Comparison of ENCODE assay signal across 24 mouse cellular contexts in genomic region chr9:96243915-96244314, GRCm38 (mm10). TPM values are rescaled to one million over a fixed set of nuclear protein-coding genes. Genes with fewer than 3 reads are reported as not detected.
DNase-seq lines count a peak whose midpoint lies in the region; ATAC-seq and TF ChIP-seq lines count a peak whose summit lies in the region.
"Had no signal": no experiment of that assay in that cellular context is flagged by ENCODE, and none has a peak within 500 bp of the region (broad histone marks: within the 10 kb centered on the region; RNA-seq: fewer than 3 reads in every experiment).

No protein-coding gene starts in this region.

- dilution Hi-C loops in CH12.LX (cut with MboI; ENCODE audit: extremely low pct_ligation_motif_present, extremely low pct_unique_long_range_greater_than_20kb, low sequenced_read_pairs): no loop called here

- 73% methylated on average over 6 of the region's 6 CpGs for WGBS in kidney, embryonic 15.5 days
- 63% methylated on average over 6 of the region's 6 CpGs for WGBS in intestine, embryonic 16.5 days
- 44% methylated on average over 6 of the region's 6 CpGs for WGBS in large intestine, adult 2 months

- no peak overlapping the region for H3K9ac ChIP-seq in kidney, embryonic 15.5 days
- no peak overlapping the region for H3K9ac ChIP-seq in CH12.LX (ENCODE audit: insufficient read depth, low read depth)
- H3K9ac ChIP-seq in intestine, embryonic 16.5 days (ENCODE audit: low read depth, low read length): no peak overlapping the region
- H3K9ac ChIP-seq: forebrain, embryonic 13.5 days; heart, embryonic 15.5 days; hindbrain, embryonic 14.5 days; limb, embryonic 13.5 days; midbrain, embryonic 15.5 days; neural tube, embryonic 12.5 days had no signal

- H3K27me3 ChIP-seq in kidney, embryonic 15.5 days: no peaks in the 10 kb centered on the region
- H3K27me3 ChIP-seq in CH12.LX (replicated peaks): no peaks in the 10 kb centered on the region
- H3K27me3 ChIP-seq in intestine, embryonic 16.5 days (replicated peaks; ENCODE audit: control insufficient read depth, insufficient read depth, low read length): no peaks in the 10 kb centered on the region
- H3K27me3 ChIP-seq: forebrain, embryonic 13.5 days; heart, embryonic 15.5 days; limb, embryonic 13.5 days; midbrain, embryonic 15.5 days; neural tube, embryonic 12.5 days had no signal

- no peak overlapping the region for H3K4me2 ChIP-seq in kidney, embryonic 15.5 days
- no peak overlapping the region for H3K4me2 ChIP-seq in CH12.LX (ENCODE audit: insufficient read depth, low read depth, poor library complexity, severe bottlenecking)
- H3K4me2 ChIP-seq in intestine, embryonic 16.5 days (ENCODE audit: low read depth, low read length): no peak overlapping the region
- H3K4me2 ChIP-seq: forebrain, embryonic 13.5 days; heart, embryonic 15.5 days; hindbrain, embryonic 14.5 days; limb, embryonic 13.5 days; midbrain, embryonic 15.5 days; neural tube, embryonic 12.5 days had no signal

- no peak overlapping the region for H3K4me3 ChIP-seq in kidney, embryonic 15.5 days (replicated peaks)
- H3K4me3 ChIP-seq in CH12.LX (replicated peaks in 1 of 3; ENCODE audit: low read depth in 2 of 3, low read length in 2 of 3, poor library complexity in 1 of 3): no peak overlapping the region
- no peak overlapping the region for H3K4me3 ChIP-seq in intestine, embryonic 16.5 days (ENCODE audit: low read length)
- H3K4me3 ChIP-seq: forebrain, embryonic 13.5 days; gastrocnemius, adult 2 months; heart, embryonic 15.5 days; limb, embryonic 13.5 days; midbrain, embryonic 15.5 days; neural tube, embryonic 12.5 days had no signal

- no peak for ATAC-seq in kidney, embryonic 15.5 days (replicated peaks; ENCODE audit: low FRiP score)
- peak; percentile 95 for ATAC-seq in intestine, embryonic 16.5 days
- ATAC-seq in cerebellum, adult (ENCODE audit: insufficient number of reproducible peaks, low FRiP score, low TSS enrichment): no peak
- ATAC-seq in activated CD4-positive, CD25-positive, alpha-beta regulatory T cell, adult 4 months: no peak
- ATAC-seq: forebrain, embryonic 13.5 days; inflammation-experienced regulatory T-cells, adult 6 months; midbrain, embryonic 15.5 days had no signal

- H3K79me2 ChIP-seq in CH12.LX (replicated peaks; ENCODE audit: control insufficient read depth, extremely low read depth, insufficient read depth, poor library complexity, severe bottlenecking): no peaks in the 10 kb centered on the region

- no peak overlapping the region for H3K27ac ChIP-seq in kidney, embryonic 15.5 days
- no peak overlapping the region for H3K27ac ChIP-seq in CH12.LX (ENCODE audit: insufficient read depth, low read depth)
- no peak overlapping the region for H3K27ac ChIP-seq in intestine, embryonic 16.5 days (ENCODE audit: low read length)
- H3K27ac ChIP-seq: forebrain, embryonic 13.5 days; gastrocnemius, adult 2 months; heart, embryonic 15.5 days; hindbrain, embryonic 14.5 days; limb, embryonic 13.5 days; macrophage; midbrain, embryonic 15.5 days; neural tube, embryonic 12.5 days had no signal

- TF ChIP-seq CTCF in CH12.LX (conservative IDR thresholded peaks at IDR 0.05 in 1 of 2, IDR thresholded peaks at IDR 0.05 in 1 of 2; ENCODE audit: low read depth in 2 of 2, low read length in 2 of 2): no peak

- H3K36me3 ChIP-seq in kidney, embryonic 15.5 days: 0 out of 2 replicates have a peak, but pooled peaks cover 4% of the 10 kb centered on the region
- no peaks in the 10 kb centered on the region for H3K36me3 ChIP-seq in CH12.LX (replicated peaks in 1 of 2; ENCODE audit: control insufficient read depth in 1 of 2, insufficient read depth in 1 of 2, low read length in 1 of 2)
- H3K36me3 ChIP-seq in intestine, embryonic 16.5 days (ENCODE audit: control insufficient read depth, insufficient read depth, low read length): no peaks in the 10 kb centered on the region
- H3K36me3 ChIP-seq: heart, embryonic 15.5 days; midbrain, embryonic 15.5 days; neural tube, embryonic 12.5 days had no signal

- no peak for TF ChIP-seq RAD21 in CH12.LX (IDR thresholded peaks at IDR 0.05; ENCODE audit: low read depth, low read length)

- in situ Hi-C loops in CH12.LX (cut with MboI; ENCODE audit: low pct_ligation_motif_present, low pct_unique_long_range_greater_than_20kb, low sequenced_read_pairs): no loop called here

- peak; percentile 62 for DNase-seq in kidney, adult 9 months
- DNase-seq in CH12.LX (ENCODE audit: extremely low read depth): no peak
- DNase-seq in large intestine, adult 2 months (ENCODE audit: low read depth, low spot score): peak; percentile 47
- no peak for DNase-seq in embryo, embryonic 11 days
- DNase-seq: adrenal gland, adult 8-10 months; B cell, adult 2 months; cerebellum, adult 2 months; cerebellum, postnatal 36 days; gastrocnemius, adult 2 months; heart, postnatal 4 days; lung, adult 2 months; right cerebral cortex, postnatal 4 days had no signal

- H3K4me1 ChIP-seq in kidney, embryonic 15.5 days: no peaks in the 10 kb centered on the region
- no peaks in the 10 kb centered on the region for H3K4me1 ChIP-seq in CH12.LX (ENCODE audit: control insufficient read depth in 1 of 2, insufficient read depth in 2 of 2)
- no peaks in the 10 kb centered on the region for H3K4me1 ChIP-seq in intestine, embryonic 16.5 days (ENCODE audit: control insufficient read depth, insufficient read depth, low read length)
- H3K4me1 ChIP-seq: forebrain, embryonic 13.5 days; limb, embryonic 13.5 days; midbrain, embryonic 15.5 days; neural tube, embryonic 12.5 days had no signal

- no peak for TF ChIP-seq EP300 in CH12.LX (IDR thresholded peaks at IDR 0.05; ENCODE audit: low read length)

- H3K9me3 ChIP-seq in kidney, embryonic 15.5 days (replicated peaks): no peaks in the 10 kb centered on the region
- H3K9me3 ChIP-seq in CH12.LX (replicated peaks; ENCODE audit: low read length): no peaks in the 10 kb centered on the region
- H3K9me3 ChIP-seq in intestine, embryonic 16.5 days (ENCODE audit: control insufficient read depth, low read length): no peaks in the 10 kb centered on the region
- H3K9me3 ChIP-seq: forebrain, embryonic 13.5 days; heart, embryonic 15.5 days; limb, embryonic 13.5 days; midbrain, embryonic 15.5 days; neural tube, embryonic 12.5 days had no signal

- no peak for TF ChIP-seq POLR2A in CH12.LX (IDR thresholded peaks at IDR 0.05; ENCODE audit: low read depth, low read length)

TF ChIP-seq in CH12.LX, 34 proteins besides CTCF, POLR2A, EP300 and RAD21:
- 0 out of 2 replicates have a peak, but pooled peaks have one; percentile 11 for TF ChIP-seq BHLHE40 (IDR thresholded peaks at IDR 0.05; ENCODE audit: low read depth, low read length)
- TF ChIP-seq E2F4 (IDR thresholded peaks at IDR 0.05; ENCODE audit: insufficient replicate concordance, low read depth, low read length): no peak
TF ChIP-seq in CH12.LX: peak in this region for 1.

RNA-seq across cellular contexts. Expression of gene Tfdp2, which starts 47.8 kb away (rescaled TPM):
- polyA plus RNA-seq in kidney, embryonic 15.5 days (2015; fragmentation: Nextera tagmentation; extraction: Ambion mirVana): 45.4 and 48.9 TPM in 2 replicates
- total RNA-seq in CH12.LX (2012; rRNA removed): 4.7 and 4.9 TPM in 2 replicates
- 4.7 and 5.9 TPM in 2 replicates for total RNA-seq in CH12.LX (2014; rRNA removed)
- 2.6 and 3.4 TPM in 2 replicates for polyA plus RNA-seq in CH12.LX (2012; ENCODE audit: insufficient read length, low read depth)
- 28.2 and 29.7 TPM in 2 replicates for polyA plus RNA-seq in intestine, embryonic 16.5 days (2015; fragmentation: Nextera tagmentation; extraction: Ambion mirVana)
- 7.4 and 14.7 TPM in 2 replicates for polyA plus RNA-seq in large intestine, adult 2 months (2012; rRNA removed)
- 10 to 100 TPM in 1 of 2 experiments, 1 to 10 TPM in 1; 9.0 to 11.5 TPM for polyA plus RNA-seq in activated CD4-positive, CD25-positive, alpha-beta regulatory T cell, adult 4 months (2017; shearing (Covaris generic))

Comparison
In these comparisons a context has a peak if more than half of its experiments do, and no peak if none do; other contexts are left out.
1. DNase-seq: peak in kidney, adult 9 months (single experiment) and large intestine, adult 2 months (single experiment); none in CH12.LX (single experiment) and embryo, embryonic 11 days (single experiment).